Mouse (Mus musculus): ENCODE measurements around the gene Ptch2. TPM values are rescaled to one million over a fixed set of nuclear protein-coding genes. Genes with fewer than 3 reads are reported as not detected.

The Ptch2 gene
- polyA plus RNA-seq, 2 experiments: 0.55 to 0.61 TPM

DNA sequence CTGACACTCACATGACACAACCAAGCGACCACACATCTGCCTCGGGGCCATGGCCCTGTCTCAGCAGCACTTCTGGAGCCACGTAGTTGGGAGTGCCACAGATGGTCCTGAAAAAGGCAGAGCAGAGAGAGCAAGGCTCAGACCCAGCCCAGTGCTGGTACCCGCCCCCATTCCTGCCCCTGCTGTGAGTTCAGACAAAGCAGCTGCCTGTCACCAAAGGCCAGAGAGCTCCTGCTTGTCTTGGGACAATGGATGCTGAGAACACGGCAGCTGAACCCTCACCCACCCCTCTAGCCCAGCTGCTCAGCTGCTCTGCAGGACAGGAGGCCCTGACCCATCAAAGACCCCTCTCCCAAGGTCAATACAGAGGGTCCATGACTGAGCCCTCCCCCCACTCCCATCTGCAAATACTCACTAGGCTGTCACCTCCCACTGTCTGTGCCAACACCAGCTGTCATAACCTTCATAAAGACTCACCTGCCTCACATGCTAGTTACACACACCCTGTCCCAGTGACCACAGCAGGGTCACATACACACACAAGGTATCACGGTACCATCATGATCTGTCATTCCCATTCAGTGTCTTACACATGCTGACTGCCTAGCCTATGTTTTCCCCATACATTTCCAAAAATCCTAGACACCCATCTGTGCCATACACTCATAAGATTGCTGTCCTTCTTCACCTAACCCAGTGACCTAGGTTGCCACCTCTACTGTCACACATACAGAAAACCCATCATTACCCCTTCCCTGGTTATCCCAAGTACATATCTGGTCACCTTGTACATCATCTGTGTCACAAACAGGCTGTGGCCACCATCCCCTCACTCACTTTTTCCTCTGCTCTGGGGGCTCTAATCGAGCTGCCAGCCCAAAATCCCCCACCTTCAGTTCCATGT lies 36.3 kb downstream of the Ptch2 start:
- WGBS (ENCODE audit: insufficient replicate concordance): 47% methylated on average over 7 of the region's 7 CpGs
- H3K27ac ChIP-seq: no peak overlapping the region
- no peaks in the 10 kb centered on the region for H3K36me3 ChIP-seq (replicated peaks; ENCODE audit: control insufficient read depth, insufficient read depth, low read depth)
- DNase-seq (ENCODE audit: low read depth in 3 of 3, low spot score in 3 of 3) (no peak), ATAC-seq (ENCODE audit: insufficient read depth) (no peak)
- H3K4me3 ChIP-seq (ENCODE audit: insufficient read depth in 1 of 2, low read depth in 2 of 2, low read length in 2 of 2): no peak overlapping the region; a peak in 1 of 4 replicates
- peaks cover 13% of the 10 kb centered on the region for H3K27me3 ChIP-seq (ENCODE audit: control insufficient read depth, insufficient read depth, low read length)
- H3K4me1 ChIP-seq (replicated peaks; ENCODE audit: control insufficient read depth in 2 of 2, insufficient read depth in 2 of 2, low read length in 1 of 2): peaks cover 5 to 24% of the 10 kb centered on the region in 2 experiments
- H3K9ac ChIP-seq (replicated peaks): no peak overlapping the region
- no peak for TF ChIP-seq CTCF (IDR thresholded peaks at IDR 0.05; ENCODE audit: low read depth)
- TF ChIP-seq EP300 (IDR thresholded peaks at IDR 0.05; ENCODE audit: low read depth): no peak
- no peaks in the 10 kb centered on the region for H3K9me3 ChIP-seq (ENCODE audit: control insufficient read depth, low read length)
- H3K4me2 ChIP-seq (ENCODE audit: low read depth): peak overlapping the region; percentile 76

DNA sequence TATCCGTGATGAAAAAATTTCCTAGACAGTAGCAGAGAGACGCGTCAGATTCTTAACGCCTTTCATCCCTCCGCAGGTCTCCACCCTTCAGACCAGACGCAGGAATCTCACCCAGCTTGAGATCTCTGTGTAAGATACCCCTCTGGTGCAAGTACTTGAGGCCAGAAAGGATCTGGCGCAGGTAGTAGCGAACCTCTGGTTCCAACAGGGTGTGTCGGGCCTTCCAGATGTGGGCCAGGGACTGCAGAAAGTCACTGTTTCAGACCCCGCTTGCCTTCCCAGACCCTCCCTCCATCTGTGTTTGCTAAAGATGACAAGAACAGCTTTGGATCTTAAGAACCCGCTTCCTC lies 36.9 kb downstream of the Ptch2 start:
- no peak overlapping the region for H3K27ac ChIP-seq
- 17% methylated on average over 11 of the region's 11 CpGs for WGBS (ENCODE audit: insufficient replicate concordance)
- H3K27me3 ChIP-seq (ENCODE audit: control insufficient read depth, insufficient read depth, low read length): peaks cover 13% of the 10 kb centered on the region
- no peak for DNase-seq (ENCODE audit: low read depth in 3 of 3, low spot score in 3 of 3)
- TF ChIP-seq CTCF (IDR thresholded peaks at IDR 0.05; ENCODE audit: low read depth): no peak
- no peak for TF ChIP-seq EP300 (IDR thresholded peaks at IDR 0.05; ENCODE audit: low read depth)
- ATAC-seq (ENCODE audit: insufficient read depth): no peak
- no peaks in the 10 kb centered on the region for H3K9me3 ChIP-seq (ENCODE audit: control insufficient read depth, low read length)
- peak overlapping the region; percentile 69 to 77; a peak in 3 of 4 replicates for H3K4me3 ChIP-seq (ENCODE audit: insufficient read depth in 1 of 2, low read depth in 2 of 2, low read length in 2 of 2)
- H3K4me1 ChIP-seq (replicated peaks; ENCODE audit: control insufficient read depth in 2 of 2, insufficient read depth in 2 of 2, low read length in 1 of 2): peaks cover 5 to 22% of the 10 kb centered on the region in 2 experiments
- H3K4me2 ChIP-seq (ENCODE audit: low read depth): peak overlapping the region; percentile 76
- H3K9ac ChIP-seq (replicated peaks): no peak overlapping the region
- H3K36me3 ChIP-seq (replicated peaks; ENCODE audit: control insufficient read depth, insufficient read depth, low read depth): no peaks in the 10 kb centered on the region

DNA sequence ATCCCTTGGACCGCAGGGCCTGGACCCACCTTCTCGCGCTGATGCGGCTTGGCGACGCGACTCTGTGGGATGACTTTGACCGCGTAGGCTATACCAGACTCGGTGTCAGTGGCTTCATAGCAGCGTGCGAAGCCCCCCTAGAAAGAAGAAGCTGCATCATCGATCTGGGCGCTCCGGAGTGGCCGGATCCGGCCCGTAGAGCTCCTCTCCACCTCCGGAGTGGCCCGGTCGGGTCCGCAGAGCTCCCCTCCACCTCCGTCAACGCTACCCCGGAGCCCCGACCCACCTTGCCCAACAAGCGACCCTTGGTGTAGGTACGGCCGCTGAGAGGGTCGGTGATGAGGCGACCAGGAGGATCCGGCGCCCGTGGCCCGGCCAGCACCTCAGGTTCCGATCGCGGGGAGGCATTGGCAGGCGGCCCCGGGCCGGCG lies 37.5 kb downstream of the Ptch2 start:
- WGBS (ENCODE audit: insufficient replicate concordance): under 1% methylated on average over 42 of the region's 42 CpGs
- no peak for DNase-seq (ENCODE audit: low read depth in 3 of 3, low spot score in 3 of 3)
- H3K9me3 ChIP-seq (ENCODE audit: control insufficient read depth, low read length): no peaks in the 10 kb centered on the region
- H3K4me3 ChIP-seq (ENCODE audit: insufficient read depth in 1 of 2, low read depth in 2 of 2, low read length in 2 of 2): peak overlapping the region; percentile 69 to 77
- H3K4me1 ChIP-seq (replicated peaks; ENCODE audit: control insufficient read depth in 2 of 2, insufficient read depth in 2 of 2, low read length in 1 of 2): peaks cover 5 to 22% of the 10 kb centered on the region in 2 experiments
- peak overlapping the region; percentile 76 for H3K4me2 ChIP-seq (ENCODE audit: low read depth)
- H3K9ac ChIP-seq (replicated peaks): peak overlapping the region; percentile 55
- H3K36me3 ChIP-seq (replicated peaks; ENCODE audit: control insufficient read depth, insufficient read depth, low read depth): no peaks in the 10 kb centered on the region
- no peak overlapping the region for H3K27ac ChIP-seq
- no peak for TF ChIP-seq CTCF (IDR thresholded peaks at IDR 0.05; ENCODE audit: low read depth)
- ATAC-seq (ENCODE audit: insufficient read depth): no peak; the same call in 1 of the 2 replicates
- peaks cover 13% of the 10 kb centered on the region for H3K27me3 ChIP-seq (ENCODE audit: control insufficient read depth, insufficient read depth, low read length)

DNA sequence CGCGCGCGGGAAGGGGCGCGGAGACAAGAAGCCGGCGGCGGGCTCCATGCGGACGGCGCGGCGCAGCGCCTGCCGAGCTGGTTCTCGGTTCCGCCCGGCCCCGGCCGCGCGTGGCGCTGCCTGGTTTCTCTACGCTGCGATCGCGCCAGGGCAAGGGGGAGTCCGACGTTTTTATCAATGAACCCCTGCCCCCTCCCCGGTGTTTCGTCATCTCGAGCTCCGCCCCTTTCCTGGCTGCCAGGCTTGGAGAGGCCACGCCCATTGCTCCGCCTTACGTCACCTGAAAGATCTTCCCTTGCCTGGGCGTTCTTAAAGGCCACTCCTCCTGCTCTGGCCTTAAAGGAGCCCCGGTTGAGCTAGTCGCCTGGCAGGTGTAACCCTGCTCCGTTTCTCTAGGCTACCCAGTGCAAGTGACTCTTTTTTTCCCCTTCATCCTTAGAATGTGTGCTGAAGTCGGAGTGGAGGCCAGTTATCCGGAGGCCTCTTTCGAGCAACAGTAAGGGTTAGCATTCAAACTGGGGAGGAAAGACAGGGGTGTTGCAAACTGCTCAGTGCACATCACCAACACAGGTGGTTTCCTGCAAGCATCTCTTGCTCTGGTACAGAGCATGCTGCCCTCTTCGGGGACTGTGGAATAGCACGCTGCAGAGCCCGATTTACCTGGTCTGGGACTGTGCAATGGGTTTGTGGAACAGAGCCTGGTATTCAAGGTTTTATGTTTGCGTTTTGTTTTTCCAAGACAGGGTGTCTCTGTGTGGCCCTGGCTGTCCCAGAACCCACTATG lies 38.1 kb downstream of the Ptch2 start, which contains the start of gene Plk3:
Plk3 (minus strand) TSS at position 147 of the 784 bp plus-strand sequence.
- TF ChIP-seq CTCF (IDR thresholded peaks at IDR 0.05; ENCODE audit: low read depth) (no peak), EP300 (IDR thresholded peaks at IDR 0.05; ENCODE audit: low read depth) (no peak)
- H3K9ac ChIP-seq (replicated peaks): peak within 1 kb of the TSS; percentile 55
- peak within 1 kb of the TSS; percentile 69 to 77 for H3K4me3 ChIP-seq (ENCODE audit: insufficient read depth in 1 of 2, low read depth in 2 of 2, low read length in 2 of 2)
- H3K36me3 ChIP-seq (replicated peaks; ENCODE audit: control insufficient read depth, insufficient read depth, low read depth): no peaks in the 10 kb centered on the region
- H3K4me1 ChIP-seq (replicated peaks; ENCODE audit: control insufficient read depth in 2 of 2, insufficient read depth in 2 of 2, low read length in 1 of 2): peaks cover 5 to 22% of the 10 kb centered on the region in 2 experiments
- ATAC-seq (ENCODE audit: insufficient read depth): peak; percentile 82
- H3K4me2 ChIP-seq (ENCODE audit: low read depth): peak within 1 kb of the TSS; percentile 76
- no peaks in the 10 kb centered on the region for H3K9me3 ChIP-seq (ENCODE audit: control insufficient read depth, low read length)
- peak; percentile 89 to 94 (median 91) for DNase-seq (ENCODE audit: low read depth in 3 of 3, low spot score in 3 of 3)
- peaks cover 13% of the 10 kb centered on the region for H3K27me3 ChIP-seq (ENCODE audit: control insufficient read depth, insufficient read depth, low read length)
- no peak within 1 kb of the TSS; the same call in 1 of the 2 replicates for H3K27ac ChIP-seq
- 3% methylated on average over 48 of the region's 48 CpGs for WGBS (ENCODE audit: insufficient replicate concordance)

Measured in liver, embryonic 14.5 days (tissue).